Mouse (Mus musculus): Measurements from ENCODE around the gene Gm11559. TPM values are rescaled to one million over a fixed set of nuclear protein-coding genes. Genes with fewer than 3 reads are reported as not detected.

Gm11559 gene
- not detected in 2 replicates for polyA plus RNA-seq (2012; rRNA removed; ENCODE audit: low replicate concordance)

DNA sequence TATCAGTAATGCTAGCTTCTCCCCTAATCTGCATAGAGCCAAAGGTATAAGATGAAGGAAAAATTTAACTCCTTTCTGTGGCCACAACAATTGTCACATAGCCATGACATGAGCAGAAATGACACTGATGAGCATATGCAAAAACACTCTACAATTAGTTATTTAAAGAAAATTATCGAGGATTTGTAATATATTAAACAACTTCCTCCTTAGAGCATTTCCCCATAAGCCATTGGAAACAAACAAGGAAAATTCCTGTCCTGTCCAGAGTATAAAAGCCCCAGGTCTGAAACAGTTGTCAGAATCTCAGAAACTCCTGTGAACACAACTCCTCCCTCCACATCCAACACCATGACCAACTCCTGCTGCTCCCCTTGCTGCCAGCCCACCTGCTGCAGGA, at the start of gene Gm11559:
Gene Gm11559 (plus strand): TSS at position 301 of the 400 bp plus-strand sequence.

GRCm38 (mm10) chr11:99815566-99815965, 48.7 kb upstream of the Gm11559 start, which contains the start of gene Gm11564:
TSS of gene Gm11564 (minus strand) at chr11:99815666.

GRCm38 (mm10) chr11:99837966-99838365, 26.3 kb upstream of the Gm11559 start, which contains the start of gene 2300003K06Rik:
TSS of gene 2300003K06Rik (minus strand) at chr11:99838066.

DNA sequence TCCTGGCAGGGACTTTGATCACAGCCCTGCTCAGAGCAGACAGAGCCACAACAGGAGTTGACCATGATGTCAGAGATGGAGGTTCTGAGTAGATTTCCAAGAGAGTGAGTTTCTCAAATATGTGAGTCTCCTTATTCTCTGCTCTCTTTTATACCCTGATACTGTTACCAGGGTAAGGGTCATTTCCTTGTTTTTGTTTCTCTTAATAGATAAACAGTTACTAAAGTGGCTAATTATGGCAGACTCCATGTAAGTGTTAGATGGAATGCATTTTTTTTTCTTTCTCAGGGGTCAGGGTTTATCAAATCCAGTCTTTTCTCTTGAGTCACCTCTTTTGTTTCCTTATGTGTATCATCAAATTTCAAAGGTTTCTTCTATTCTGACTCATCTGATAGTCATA, 12.8 kb upstream of the Gm11559 start, which contains the start of gene Krtap4-16:
Gene Krtap4-16 (minus strand): TSS at position 101 of the 400 bp plus-strand sequence.

DNA sequence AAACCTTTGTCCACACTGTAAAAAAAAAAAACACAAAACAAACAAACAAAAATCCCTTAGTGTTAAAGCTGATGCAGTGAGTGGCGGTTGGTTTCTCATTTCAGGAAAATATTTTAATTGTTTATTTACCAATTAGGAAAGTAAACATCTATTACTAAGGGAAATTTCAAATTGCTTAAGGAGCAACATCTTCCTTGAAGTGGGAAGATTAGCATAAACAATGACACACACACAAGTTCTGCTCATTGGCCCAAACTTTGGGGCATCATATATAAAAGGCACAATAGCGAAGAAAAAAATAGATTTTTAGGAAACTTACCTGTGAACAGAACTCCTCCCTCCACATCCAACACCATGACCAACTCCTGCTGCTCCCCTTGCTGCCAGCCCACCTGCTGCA, 6.7 kb upstream of the Gm11559 start, which contains the start of gene Gm11568:
Gene Gm11568 (plus strand): TSS at position 301 of the 400 bp plus-strand sequence.

GRCm38 (mm10) chr11:99873089-99873488, 8.8 kb downstream of the Gm11559 start, which contains the start of gene Krtap9-1:
TSS of gene Krtap9-1 (plus strand) at chr11:99873389.

DNA sequence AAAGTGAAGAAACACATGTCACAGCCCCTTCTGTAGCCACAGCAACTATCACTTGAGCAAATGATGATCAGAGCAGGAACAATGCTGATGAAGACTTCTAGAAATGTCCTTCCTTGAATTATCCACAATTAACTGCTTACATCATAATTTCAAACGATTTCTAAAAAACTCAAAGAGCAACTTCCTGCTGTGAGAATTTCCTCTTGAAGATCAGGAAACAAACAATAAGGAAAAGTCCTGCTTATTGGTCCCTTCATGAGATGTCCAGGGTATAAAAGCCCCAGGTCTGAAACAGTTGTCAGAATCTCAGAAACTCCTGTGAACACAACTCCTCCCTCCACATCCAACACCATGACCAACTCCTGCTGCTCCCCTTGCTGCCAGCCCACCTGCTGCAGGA, 14.6 kb downstream of the Gm11559 start, which contains the start of gene Gm11567:
Gene Gm11567 (plus strand): TSS at position 301 of the 400 bp plus-strand sequence.

DNA sequence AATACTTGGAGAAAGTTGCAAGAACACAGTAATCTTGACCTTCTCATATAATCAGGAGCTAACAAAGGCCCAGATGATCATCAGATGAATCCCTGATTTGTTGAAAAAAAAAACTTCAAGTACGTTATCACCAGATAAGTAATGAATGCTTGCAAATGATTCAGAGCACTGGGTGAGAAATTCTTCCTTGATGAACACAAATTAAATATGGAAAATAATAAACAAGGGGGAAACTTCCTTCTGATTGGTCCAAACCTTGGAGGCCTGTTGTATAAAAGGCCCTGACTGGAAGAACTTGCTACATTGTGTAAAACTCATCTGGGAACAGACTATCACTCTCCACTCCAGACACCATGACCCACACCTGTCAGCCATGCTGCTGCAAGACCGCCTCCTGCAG, 43.3 kb downstream of the Gm11559 start, which contains the start of gene Krtap31-1:
Gene Krtap31-1 (plus strand): TSS at position 301 of the 400 bp plus-strand sequence.

GRCm38 (mm10) chr11:99914451-99914850, 50.2 kb downstream of the Gm11559 start, which contains the start of gene Gm11565:
TSS of gene Gm11565 (plus strand) at chr11:99914751.

Other genes starting within 250 kb of the Gm11559 start
- 0.27 TPM in 1 of 2 replicates, not detected in the other for gene Krtap2-4, start 249.6 kb upstream of the Gm11559 start, polyA plus RNA-seq (2012; rRNA removed; ENCODE audit: low replicate concordance)
- not detected in 2 replicates for gene Gm11562, start 244.0 kb upstream of the Gm11559 start, polyA plus RNA-seq (2012; rRNA removed; ENCODE audit: low replicate concordance)
- not detected in 2 replicates for gene Krtap4-1, start 236.2 kb upstream of the Gm11559 start, polyA plus RNA-seq (2012; rRNA removed; ENCODE audit: low replicate concordance)
- gene Krtap4-2, start 229.4 kb upstream of the Gm11559 start, polyA plus RNA-seq (2012; rRNA removed; ENCODE audit: low replicate concordance), result not detected in 2 replicates
- not detected in 2 replicates for gene Krtap4-7, start 220.4 kb upstream of the Gm11559 start, polyA plus RNA-seq (2012; rRNA removed; ENCODE audit: low replicate concordance)
- gene Gm11555, start 214.2 kb upstream of the Gm11559 start, polyA plus RNA-seq (2012; rRNA removed; ENCODE audit: low replicate concordance), result not detected in 2 replicates
- not detected in 2 replicates for gene Gm11563, start 205.5 kb upstream of the Gm11559 start, polyA plus RNA-seq (2012; rRNA removed; ENCODE audit: low replicate concordance)
- gene Krtap4-6, start 198.5 kb upstream of the Gm11559 start, polyA plus RNA-seq (2012; rRNA removed; ENCODE audit: low replicate concordance), result not detected in 2 replicates
- gene Gm14190, start 173.7 kb upstream of the Gm11559 start, polyA plus RNA-seq (2012; rRNA removed; ENCODE audit: low replicate concordance), result not detected in 2 replicates
- not detected in 2 replicates for gene Gm14180, start 130.2 kb upstream of the Gm11559 start, polyA plus RNA-seq (2012; rRNA removed; ENCODE audit: low replicate concordance)
- not detected in 2 replicates for gene Gm11595, start 91.6 kb upstream of the Gm11559 start, polyA plus RNA-seq (2012; rRNA removed; ENCODE audit: low replicate concordance)
- gene Krtap4-8, start 83.8 kb upstream of the Gm11559 start, polyA plus RNA-seq (2012; rRNA removed; ENCODE audit: low replicate concordance), result not detected in 2 replicates
- gene Krtap4-9, start 79.3 kb upstream of the Gm11559 start, polyA plus RNA-seq (2012; rRNA removed; ENCODE audit: low replicate concordance), result not detected in 2 replicates
- gene Gm11596, start 71.0 kb upstream of the Gm11559 start, polyA plus RNA-seq (2012; rRNA removed; ENCODE audit: low replicate concordance), result not detected in 2 replicates
- gene Gm11569, start 65.5 kb upstream of the Gm11559 start, polyA plus RNA-seq (2012; rRNA removed; ENCODE audit: low replicate concordance), result not detected in 2 replicates
- not detected in 2 replicates for gene Gm11554, start 60.0 kb upstream of the Gm11559 start, polyA plus RNA-seq (2012; rRNA removed; ENCODE audit: low replicate concordance)
- not detected in 2 replicates for gene Krtap4-13, start 54.6 kb upstream of the Gm11559 start, polyA plus RNA-seq (2012; rRNA removed; ENCODE audit: low replicate concordance)
- not detected in 2 replicates for gene Gm11564, start 48.8 kb upstream of the Gm11559 start, polyA plus RNA-seq (2012; rRNA removed; ENCODE audit: low replicate concordance)
- gene 2300003K06Rik, start 26.4 kb upstream of the Gm11559 start, polyA plus RNA-seq (2012; rRNA removed; ENCODE audit: low replicate concordance), result not detected in 2 replicates
- 1.4 TPM in 1 of 2 replicates, not detected in the other for gene Krtap4-16, start 12.9 kb upstream of the Gm11559 start, polyA plus RNA-seq (2012; rRNA removed; ENCODE audit: low replicate concordance)
- not detected in 2 replicates for gene Gm11568, start 6.6 kb upstream of the Gm11559 start, polyA plus RNA-seq (2012; rRNA removed; ENCODE audit: low replicate concordance)
- gene Krtap9-1, start 8.9 kb downstream of the Gm11559 start, polyA plus RNA-seq (2012; rRNA removed; ENCODE audit: low replicate concordance), result not detected in 2 replicates
- gene Gm11567, start 14.7 kb downstream of the Gm11559 start, polyA plus RNA-seq (2012; rRNA removed; ENCODE audit: low replicate concordance), result not detected in 2 replicates
- not detected in 2 replicates for gene Krtap31-1, start 43.4 kb downstream of the Gm11559 start, polyA plus RNA-seq (2012; rRNA removed; ENCODE audit: low replicate concordance)
- not detected in 2 replicates for gene Gm11565, start 50.3 kb downstream of the Gm11559 start, polyA plus RNA-seq (2012; rRNA removed; ENCODE audit: low replicate concordance)
- not detected in 2 replicates for gene Krtap31-2, start 71.8 kb downstream of the Gm11559 start, polyA plus RNA-seq (2012; rRNA removed; ENCODE audit: low replicate concordance)
- gene Krtap9-5, start 84.0 kb downstream of the Gm11559 start, polyA plus RNA-seq (2012; rRNA removed; ENCODE audit: low replicate concordance), result not detected in 2 replicates
- not detected in 2 replicates for gene Krtap29-1, start 114.6 kb downstream of the Gm11559 start, polyA plus RNA-seq (2012; rRNA removed; ENCODE audit: low replicate concordance)
- gene Krtap16-1, start 122.1 kb downstream of the Gm11559 start, polyA plus RNA-seq (2012; rRNA removed; ENCODE audit: low replicate concordance), result not detected in 2 replicates
- gene Krtap17-1, start 129.5 kb downstream of the Gm11559 start, polyA plus RNA-seq (2012; rRNA removed; ENCODE audit: low replicate concordance), result not detected in 2 replicates
- not detected in 2 replicates for gene Krt33a, start 151.7 kb downstream of the Gm11559 start, polyA plus RNA-seq (2012; rRNA removed; ENCODE audit: low replicate concordance)
- not detected in 2 replicates for gene Krt33b, start 165.4 kb downstream of the Gm11559 start, polyA plus RNA-seq (2012; rRNA removed; ENCODE audit: low replicate concordance)
- gene Krt34, start 177.1 kb downstream of the Gm11559 start, polyA plus RNA-seq (2012; rRNA removed; ENCODE audit: low replicate concordance), result not detected in 2 replicates
- 0.09 and 0.17 TPM in 2 replicates for gene Krt31, start 186.1 kb downstream of the Gm11559 start, polyA plus RNA-seq (2012; rRNA removed; ENCODE audit: low replicate concordance)
- 0.18 TPM in 1 of 2 replicates, not detected in the other for gene Krt32, start 223.8 kb downstream of the Gm11559 start, polyA plus RNA-seq (2012; rRNA removed; ENCODE audit: low replicate concordance)
- gene Krt35, start 231.8 kb downstream of the Gm11559 start, polyA plus RNA-seq (2012; rRNA removed; ENCODE audit: low replicate concordance), result not detected in 2 replicates
- 0.11 TPM in 1 of 2 replicates, not detected in the other for gene Krt36, start 241.2 kb downstream of the Gm11559 start, polyA plus RNA-seq (2012; rRNA removed; ENCODE audit: low replicate concordance)